16 mouse cellular contexts compared by ENCODE assay signal in genomic region chr10:21741575-21741974, GRCm38 (mm10).
A peak's percentile ranks its signal among the peaks of the same experiment; 100 is the strongest.
DNase-seq lines count a peak whose midpoint lies in the region; ATAC-seq and TF ChIP-seq lines count a peak whose summit lies in the region.
"Had no signal": no experiment of that assay in that cellular context is flagged by ENCODE, and none has a peak within 500 bp of the region (broad histone marks: within the 10 kb centered on the region; RNA-seq: fewer than 3 reads in every experiment).

No protein-coding gene starts in this region.

- TF ChIP-seq CTCF in hindbrain, postnatal 0 days (IDR thresholded peaks at IDR 0.05; ENCODE audit: low read depth): no peak

- ATAC-seq in hindbrain, postnatal 0 days: 0 out of 2 replicates have a peak, but pooled peaks have one; percentile 40
- no peak for ATAC-seq in hindbrain, embryonic 14.5 days (ENCODE audit: low FRiP score)
- ATAC-seq: liver, embryonic 12.5 days had no signal

- no peak overlapping the region for H3K27ac ChIP-seq in hindbrain, postnatal 0 days
- H3K27ac ChIP-seq in hindbrain, embryonic 14.5 days: no peak overlapping the region
- H3K27ac ChIP-seq: heart, embryonic 15.5 days; layer of hippocampus, adult 2 months; liver, embryonic 12.5 days had no signal

- no peaks in the 10 kb centered on the region for H3K36me3 ChIP-seq in hindbrain, postnatal 0 days (ENCODE audit: insufficient read depth, low read length)
- H3K36me3 ChIP-seq in hindbrain, embryonic 14.5 days (replicated peaks; ENCODE audit: control insufficient read depth, insufficient read depth): no peaks in the 10 kb centered on the region
- H3K36me3 ChIP-seq: heart, embryonic 15.5 days; liver, embryonic 12.5 days had no signal

- no peak overlapping the region for H3K9ac ChIP-seq in hindbrain, postnatal 0 days (replicated peaks; ENCODE audit: low read length)
- H3K9ac ChIP-seq in hindbrain, embryonic 14.5 days: no peak overlapping the region
- H3K9ac ChIP-seq: heart, embryonic 15.5 days; liver, embryonic 12.5 days had no signal

- peaks cover under 1% of the 10 kb centered on the region; the same call in 1 of the 2 replicates for H3K4me1 ChIP-seq in hindbrain, postnatal 0 days (ENCODE audit: insufficient read depth, low read length)
- no peaks in the 10 kb centered on the region for H3K4me1 ChIP-seq in hindbrain, embryonic 14.5 days (replicated peaks; ENCODE audit: control insufficient read depth, insufficient read depth, low read length)
- H3K4me1 ChIP-seq: heart, embryonic 15.5 days; liver, embryonic 12.5 days had no signal

- DNase-seq in hindbrain, postnatal 0 days (ENCODE audit: low spot score): no peak
- DNase-seq in hindbrain, embryonic 14.5 days (ENCODE audit: low spot score): no peak
- DNase-seq in testis, postnatal 14 days (ENCODE audit: low spot score): peak; percentile 23
- DNase-seq in testis, postnatal 10 days (ENCODE audit: low spot score): no peak
- peak; percentile 26 for DNase-seq in kidney, postnatal 14 days
- no peak for DNase-seq in adipocyte (ENCODE audit: low spot score)
- DNase-seq in B cell, adult 2 months: no peak
- DNase-seq: adrenal gland, postnatal 36 days; cerebellum, postnatal 14 days; lung, postnatal 10 days; spleen, adult 18-20 months; thymus, postnatal 36 days had no signal

- no peaks in the 10 kb centered on the region for H3K27me3 ChIP-seq in hindbrain, postnatal 0 days (ENCODE audit: insufficient read depth, low read length)
- no peaks in the 10 kb centered on the region for H3K27me3 ChIP-seq in hindbrain, embryonic 14.5 days (ENCODE audit: control insufficient read depth, insufficient read depth, low read length)
- H3K27me3 ChIP-seq: heart, embryonic 15.5 days had no signal

- 62% methylated on average over 8 of the region's 8 CpGs for WGBS in hindbrain, postnatal 0 days
- 53% methylated on average over 8 of the region's 8 CpGs for WGBS in hindbrain, embryonic 14.5 days

- no peak overlapping the region for H3K4me3 ChIP-seq in hindbrain, postnatal 0 days (ENCODE audit: low read length)
- H3K4me3 ChIP-seq in hindbrain, embryonic 14.5 days (replicated peaks; ENCODE audit: low read length): no peak overlapping the region
- H3K4me3 ChIP-seq: erythroblast, embryonic 14.5 days; heart, embryonic 15.5 days; layer of hippocampus, adult 2 months; liver, embryonic 12.5 days had no signal

- no peaks in the 10 kb centered on the region for H3K9me3 ChIP-seq in hindbrain, postnatal 0 days (ENCODE audit: low read length)
- H3K9me3 ChIP-seq in hindbrain, embryonic 14.5 days (ENCODE audit: control insufficient read depth, low read length): no peaks in the 10 kb centered on the region
- H3K9me3 ChIP-seq: heart, embryonic 15.5 days; liver, embryonic 12.5 days had no signal

- H3K4me2 ChIP-seq in hindbrain, postnatal 0 days (ENCODE audit: low read depth, low read length): no peak overlapping the region
- no peak overlapping the region for H3K4me2 ChIP-seq in hindbrain, embryonic 14.5 days (replicated peaks)
- H3K4me2 ChIP-seq: heart, embryonic 15.5 days; liver, embryonic 12.5 days had no signal

Comparison
In these comparisons a context has a peak if more than half of its experiments do, and no peak if none do; other contexts are left out.
1. DNase-seq: peak in testis, postnatal 14 days (single experiment) and kidney, postnatal 14 days (single experiment); none in hindbrain, postnatal 0 days (single experiment), hindbrain, embryonic 14.5 days (single experiment), testis, postnatal 10 days (single experiment), adipocyte (single experiment) and B cell, adult 2 months (0 of 2).